Mouse (Mus musculus): Measurements from ENCODE around the gene Itga9. TPM values are rescaled to one million over a fixed set of nuclear protein-coding genes. Genes with fewer than 3 reads are reported as not detected.

Gene Itga9
- polyA plus RNA-seq, 1 experiment, result 9.0 TPM

DNA sequence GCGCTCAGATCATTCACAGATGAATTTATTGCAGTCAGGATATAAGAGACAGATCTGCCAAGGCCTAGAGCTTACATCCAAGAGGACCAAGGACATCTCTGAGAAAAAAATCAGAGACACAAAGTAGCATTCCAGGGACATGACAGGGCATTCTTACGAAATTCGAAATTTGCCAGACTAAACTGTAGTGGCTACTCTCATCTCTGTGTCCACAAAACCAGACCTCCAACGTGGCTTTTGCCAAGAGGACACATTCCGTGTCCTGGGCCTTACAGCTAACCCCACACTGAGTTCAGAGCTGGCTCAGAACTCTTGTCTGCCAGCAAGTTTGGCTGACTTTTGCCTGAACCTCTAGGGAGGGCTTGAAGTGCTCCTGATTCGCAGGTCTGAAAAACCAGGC, 279.3 kb downstream of the Itga9 start:
- H3K36me3 ChIP-seq (ENCODE audit: control insufficient read depth, insufficient read depth, low read length), result no peaks in the 10 kb centered on the region
- no peak overlapping the region for H3K4me3 ChIP-seq (ENCODE audit: control insufficient read depth, insufficient read depth, low read length)
- H3K27ac ChIP-seq (ENCODE audit: control insufficient read depth, insufficient read depth, low read length), result no peak overlapping the region
- TF ChIP-seq CTCF (IDR thresholded peaks at IDR 0.05; ENCODE audit: borderline replicate concordance, control insufficient read depth, extremely low read depth, insufficient read depth, low read length, poor library complexity) (no peak), POLR2A (IDR thresholded peaks at IDR 0.05; ENCODE audit: control insufficient read depth, extremely low read depth, insufficient read depth, low read length, poor library complexity) (no peak)
- peaks cover 7% of the 10 kb centered on the region for H3K4me1 ChIP-seq (replicated peaks; ENCODE audit: control insufficient read depth, insufficient read depth, low read length)
- no peaks in the 10 kb centered on the region for H3K27me3 ChIP-seq (ENCODE audit: control insufficient read depth, insufficient read depth, low read length)
- 90% methylated on average over 6 of the region's 6 CpGs for WGBS
- no peak for DNase-seq

DNA sequence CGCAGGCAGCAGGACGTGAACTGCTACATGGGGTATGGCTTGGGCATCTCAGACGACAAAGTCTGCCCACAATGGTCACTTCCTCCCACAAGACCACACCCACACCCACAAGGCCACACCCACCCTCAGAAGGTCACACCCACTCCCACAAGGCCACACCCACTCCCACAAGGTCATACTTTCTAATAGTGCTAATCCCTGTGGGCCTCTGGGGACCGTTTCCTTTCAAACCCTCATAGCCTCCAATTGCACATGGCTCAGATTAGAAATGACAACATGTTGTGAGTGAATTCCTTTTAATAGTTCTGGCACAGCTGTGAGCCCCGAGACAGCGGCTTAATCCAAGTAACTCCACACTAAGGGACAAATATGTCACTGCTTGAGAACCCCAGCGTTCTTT, 280.7 kb downstream of the Itga9 start:
- Histone ChIP-seq H3K27me3 (ENCODE audit: control insufficient read depth, insufficient read depth, low read length) (no peaks in the 10 kb centered on the region), H3K4me3 (ENCODE audit: control insufficient read depth, insufficient read depth, low read length) (no peak overlapping the region), H3K27ac (ENCODE audit: control insufficient read depth, insufficient read depth, low read length) (no peak overlapping the region), H3K4me1 (replicated peaks; ENCODE audit: control insufficient read depth, insufficient read depth, low read length) (peaks cover 7% of the 10 kb centered on the region), H3K36me3 (ENCODE audit: control insufficient read depth, insufficient read depth, low read length) (no peaks in the 10 kb centered on the region)
- TF ChIP-seq CTCF (IDR thresholded peaks at IDR 0.05; ENCODE audit: borderline replicate concordance, control insufficient read depth, extremely low read depth, insufficient read depth, low read length, poor library complexity) (no peak), POLR2A (IDR thresholded peaks at IDR 0.05; ENCODE audit: control insufficient read depth, extremely low read depth, insufficient read depth, low read length, poor library complexity) (no peak)
- 93% methylated on average over 7 of the region's 7 CpGs for WGBS
- no peak for DNase-seq

DNA sequence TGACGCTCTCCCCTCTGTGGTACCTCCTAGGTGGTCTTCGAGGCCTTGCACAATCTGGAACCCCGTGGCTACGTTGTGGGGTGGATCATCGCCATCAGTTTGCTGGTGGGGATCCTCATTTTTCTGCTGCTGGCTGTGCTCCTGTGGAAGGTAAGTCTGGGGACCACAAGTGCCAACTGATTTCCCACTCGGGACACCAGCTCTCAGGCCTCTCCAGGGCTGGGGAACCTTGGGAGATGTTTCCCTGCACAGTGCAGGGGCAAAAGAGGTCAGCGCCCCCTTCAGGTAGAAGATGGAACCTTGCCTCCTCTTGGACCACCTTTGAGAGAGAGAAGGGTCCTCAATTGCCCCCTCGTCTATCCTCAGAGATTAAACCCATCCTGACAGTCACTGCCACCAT, 281.2 kb downstream of the Itga9 start:
- H3K27me3 ChIP-seq (ENCODE audit: control insufficient read depth, insufficient read depth, low read length), result no peaks in the 10 kb centered on the region
- no peak for TF ChIP-seq POLR2A (IDR thresholded peaks at IDR 0.05; ENCODE audit: control insufficient read depth, extremely low read depth, insufficient read depth, low read length, poor library complexity)
- no peak; the same call in 1 of the 2 replicates for TF ChIP-seq CTCF (IDR thresholded peaks at IDR 0.05; ENCODE audit: borderline replicate concordance, control insufficient read depth, extremely low read depth, insufficient read depth, low read length, poor library complexity)
- H3K36me3 ChIP-seq (ENCODE audit: control insufficient read depth, insufficient read depth, low read length), result no peaks in the 10 kb centered on the region
- peaks cover 7% of the 10 kb centered on the region for H3K4me1 ChIP-seq (replicated peaks; ENCODE audit: control insufficient read depth, insufficient read depth, low read length)
- H3K4me3 ChIP-seq (ENCODE audit: control insufficient read depth, insufficient read depth, low read length), result no peak overlapping the region
- DNase-seq, result no peak
- 96% methylated on average over 8 of the region's 8 CpGs for WGBS
- H3K27ac ChIP-seq (ENCODE audit: control insufficient read depth, insufficient read depth, low read length), result no peak overlapping the region

DNA sequence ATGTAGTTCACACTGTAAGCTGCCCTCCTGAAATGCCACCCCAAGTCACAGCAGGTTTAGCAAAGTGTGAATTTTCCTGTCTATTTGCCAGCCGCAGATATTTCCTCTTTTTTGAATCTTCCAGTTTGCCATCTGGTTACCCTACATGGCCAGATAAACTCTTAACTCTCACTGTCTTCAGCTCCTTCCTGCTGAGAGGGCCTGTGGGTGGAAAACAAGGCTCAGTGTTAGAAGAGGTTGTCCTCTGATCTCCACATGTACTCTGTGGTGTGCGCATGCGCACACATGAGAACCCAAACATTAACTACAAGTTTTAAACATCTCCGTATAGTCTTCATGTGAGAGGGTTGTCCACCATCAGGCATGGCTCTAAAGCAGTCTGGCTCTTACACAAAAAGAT, 283.7 kb downstream of the Itga9 start:
- no peaks in the 10 kb centered on the region for H3K27me3 ChIP-seq (ENCODE audit: control insufficient read depth, insufficient read depth, low read length)
- peaks cover 4% of the 10 kb centered on the region for H3K4me1 ChIP-seq (replicated peaks; ENCODE audit: control insufficient read depth, insufficient read depth, low read length)
- no peak for TF ChIP-seq POLR2A (IDR thresholded peaks at IDR 0.05; ENCODE audit: control insufficient read depth, extremely low read depth, insufficient read depth, low read length, poor library complexity)
- no peak for TF ChIP-seq CTCF (IDR thresholded peaks at IDR 0.05; ENCODE audit: borderline replicate concordance, control insufficient read depth, extremely low read depth, insufficient read depth, low read length, poor library complexity)
- DNase-seq, result peak; percentile 27
- no peak overlapping the region for H3K4me3 ChIP-seq (ENCODE audit: control insufficient read depth, insufficient read depth, low read length)
- 16% methylated on average over 4 of the region's 4 CpGs for WGBS
- no peaks in the 10 kb centered on the region for H3K36me3 ChIP-seq (ENCODE audit: control insufficient read depth, insufficient read depth, low read length)
- no peak overlapping the region for H3K27ac ChIP-seq (ENCODE audit: control insufficient read depth, insufficient read depth, low read length)

DNA sequence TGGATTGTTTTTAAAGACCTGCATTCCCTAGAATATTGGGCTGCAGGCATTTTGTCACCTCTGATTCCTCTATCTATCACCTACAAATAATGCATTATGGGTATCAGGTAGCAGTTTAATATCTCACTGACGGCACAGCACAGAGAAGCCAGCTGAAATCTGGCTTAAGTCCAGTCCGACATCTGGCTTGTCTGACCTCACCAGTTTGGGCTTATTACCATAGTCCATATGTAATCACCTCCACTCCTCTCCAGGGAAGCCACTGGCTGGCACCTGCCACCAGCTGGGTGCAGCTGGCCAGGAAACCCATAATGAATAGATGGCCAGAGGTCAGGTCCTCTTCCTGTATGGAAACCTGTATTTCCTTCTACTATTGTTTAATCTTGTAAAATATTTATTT, 284.2 kb downstream of the Itga9 start:
- H3K4me1 ChIP-seq (replicated peaks; ENCODE audit: control insufficient read depth, insufficient read depth, low read length), result peaks cover 4% of the 10 kb centered on the region
- WGBS, result 94% methylated on average over 2 of the region's 2 CpGs
- TF ChIP-seq CTCF (IDR thresholded peaks at IDR 0.05; ENCODE audit: borderline replicate concordance, control insufficient read depth, extremely low read depth, insufficient read depth, low read length, poor library complexity) (no peak), POLR2A (IDR thresholded peaks at IDR 0.05; ENCODE audit: control insufficient read depth, extremely low read depth, insufficient read depth, low read length, poor library complexity) (no peak)
- no peak overlapping the region for H3K27ac ChIP-seq (ENCODE audit: control insufficient read depth, insufficient read depth, low read length)
- no peak overlapping the region for H3K4me3 ChIP-seq (ENCODE audit: control insufficient read depth, insufficient read depth, low read length)
- H3K27me3 ChIP-seq (ENCODE audit: control insufficient read depth, insufficient read depth, low read length), result no peaks in the 10 kb centered on the region
- H3K36me3 ChIP-seq (ENCODE audit: control insufficient read depth, insufficient read depth, low read length), result no peaks in the 10 kb centered on the region
- DNase-seq, result no peak

DNA sequence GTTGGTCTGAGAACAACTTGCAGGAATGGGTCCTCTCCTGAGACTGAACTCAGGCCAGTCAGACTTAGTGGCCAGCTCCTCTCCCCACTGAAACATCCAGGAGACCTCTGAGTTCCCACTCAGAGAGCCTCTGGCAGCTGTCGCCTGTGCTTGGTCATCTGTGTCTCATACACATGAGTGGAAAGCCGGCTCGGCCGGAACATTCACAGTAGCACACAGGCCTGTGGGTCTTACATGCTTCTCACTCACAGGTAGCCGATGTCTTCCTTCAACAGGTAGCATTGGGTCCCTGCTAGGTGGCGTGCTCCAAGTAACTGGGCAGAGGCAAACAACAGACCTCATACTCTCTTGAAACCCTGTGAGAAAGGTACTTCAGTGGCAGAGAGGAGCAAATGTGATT, 284.6 kb downstream of the Itga9 start:
- TF ChIP-seq CTCF (IDR thresholded peaks at IDR 0.05; ENCODE audit: borderline replicate concordance, control insufficient read depth, extremely low read depth, insufficient read depth, low read length, poor library complexity) (no peak), POLR2A (IDR thresholded peaks at IDR 0.05; ENCODE audit: control insufficient read depth, extremely low read depth, insufficient read depth, low read length, poor library complexity) (no peak)
- no peak overlapping the region for H3K4me3 ChIP-seq (ENCODE audit: control insufficient read depth, insufficient read depth, low read length)
- no peaks in the 10 kb centered on the region for H3K27me3 ChIP-seq (ENCODE audit: control insufficient read depth, insufficient read depth, low read length)
- no peak for DNase-seq
- WGBS, result 91% methylated on average over 6 of the region's 6 CpGs
- peaks cover 4% of the 10 kb centered on the region for H3K4me1 ChIP-seq (replicated peaks; ENCODE audit: control insufficient read depth, insufficient read depth, low read length)
- no peak overlapping the region for H3K27ac ChIP-seq (ENCODE audit: control insufficient read depth, insufficient read depth, low read length)
- H3K36me3 ChIP-seq (ENCODE audit: control insufficient read depth, insufficient read depth, low read length), result no peaks in the 10 kb centered on the region

DNA sequence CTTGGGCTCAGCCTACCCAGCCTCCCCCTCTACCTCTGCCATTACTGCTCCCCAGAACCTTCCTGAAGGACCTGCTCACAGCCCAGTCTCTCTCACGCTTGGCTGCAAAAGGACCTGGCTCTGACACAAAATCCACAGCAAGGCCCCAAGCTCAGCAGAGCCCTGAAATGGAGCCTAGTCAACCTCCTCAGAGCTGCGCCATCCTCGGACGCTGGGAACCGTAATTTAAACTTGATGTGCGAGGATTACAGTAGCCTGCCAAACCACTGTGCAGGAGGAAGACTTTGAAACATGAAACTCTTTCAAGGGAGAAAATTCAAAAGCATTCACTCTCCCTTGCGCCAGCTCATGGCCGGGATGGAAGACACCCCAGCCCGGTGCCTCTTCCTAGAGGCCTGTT, 285.1 kb downstream of the Itga9 start:
- Histone ChIP-seq H3K4me1 (replicated peaks; ENCODE audit: control insufficient read depth, insufficient read depth, low read length) (peaks cover 4% of the 10 kb centered on the region), H3K4me3 (ENCODE audit: control insufficient read depth, insufficient read depth, low read length) (no peak overlapping the region), H3K27ac (ENCODE audit: control insufficient read depth, insufficient read depth, low read length) (no peak overlapping the region), H3K27me3 (ENCODE audit: control insufficient read depth, insufficient read depth, low read length) (no peaks in the 10 kb centered on the region), H3K36me3 (ENCODE audit: control insufficient read depth, insufficient read depth, low read length) (no peaks in the 10 kb centered on the region)
- no peak for DNase-seq
- TF ChIP-seq CTCF (IDR thresholded peaks at IDR 0.05; ENCODE audit: borderline replicate concordance, control insufficient read depth, extremely low read depth, insufficient read depth, low read length, poor library complexity) (no peak), POLR2A (IDR thresholded peaks at IDR 0.05; ENCODE audit: control insufficient read depth, extremely low read depth, insufficient read depth, low read length, poor library complexity) (no peak)
- WGBS, result 93% methylated on average over 9 of the region's 9 CpGs

All from thymus, adult 2 months (tissue).